Mouse (Mus musculus) heart, postnatal 36 days (tissue): ENCODE measurements around the gene Spam1. TPM values are rescaled to one million over a fixed set of nuclear protein-coding genes. Genes with fewer than 3 reads are reported as not detected.

ENCODE experiments used
- DNase-seq, 2 experiments: peaks; one replicate each; pipeline ENCODE4 v3.0.0; 2021 to 2022
- intact Hi-C: fragments of 180-260 bp; cut with DNase I; formaldehyde crosslinking; loops from one replicate; pipeline ENCODE4 v1.15.1; 2025
- total RNA-seq, 2 experiments: library from RNA; stranded (reverse); gene quantifications; 2 replicates each; pipeline ENCODE4 v1.2.3; 2021

Gene Spam1
- total RNA-seq: not detected

- no peak for DNase-seq
- intact Hi-C loops: no loop called here
These were observed at the start of gene Spam1 for GRCm38 (mm10) chr6:24790888-24791287. Gene Spam1, plus strand, starts transcription at chr6:24791188.

DNA sequence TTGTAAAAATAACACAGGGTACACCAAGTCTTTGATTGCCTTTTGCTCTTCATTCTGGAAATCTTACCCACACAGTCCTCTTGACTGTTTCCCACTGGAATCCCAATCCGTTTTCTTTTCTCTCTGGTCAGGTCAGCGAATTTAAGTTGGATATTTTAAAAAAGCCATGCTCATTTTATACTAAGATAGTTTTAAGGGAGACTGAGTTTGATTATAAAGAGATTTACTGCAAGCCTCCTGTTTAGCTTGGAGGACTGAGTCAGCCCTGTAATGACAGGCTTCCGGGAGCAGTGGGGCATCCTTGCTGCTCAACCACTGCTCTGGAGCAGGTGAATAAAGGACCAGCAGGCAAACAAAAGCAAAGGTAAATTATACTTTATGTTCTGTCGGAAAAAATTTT is 43.0 kb upstream of the Spam1 start, which contains the start of gene Hyal4:
Hyal4 (plus strand) TSS at position 301 of the 400 bp plus-strand sequence.
- no peak for DNase-seq
- intact Hi-C loops: no loop called here

DNA sequence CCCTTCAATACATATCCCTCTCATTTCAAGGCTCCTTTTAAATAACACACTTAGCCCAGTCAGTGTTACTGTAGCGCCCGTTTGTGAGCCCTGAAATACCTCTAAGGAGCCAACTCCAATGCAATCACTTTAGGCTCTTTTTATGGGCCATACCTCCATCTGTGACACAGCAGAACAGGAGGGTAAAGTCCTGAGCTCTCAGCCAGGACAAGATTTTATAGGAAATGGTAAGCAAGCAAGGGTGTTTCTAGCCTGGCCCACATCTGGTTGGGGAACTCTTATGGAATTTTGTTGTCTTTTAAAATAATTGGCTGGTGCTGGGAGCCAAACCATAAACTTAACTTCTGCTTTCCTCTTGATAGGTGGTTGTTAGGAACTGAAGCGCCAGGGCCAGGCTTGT is 31.7 kb upstream of the Spam1 start:
- intact Hi-C loops: no loop called here
- no peak for DNase-seq

- no peak for DNase-seq
- intact Hi-C loops: no loop called here
These were observed 24.7 kb upstream of the Spam1 start for GRCm38 (mm10) chr6:24766261-24766660.

DNA sequence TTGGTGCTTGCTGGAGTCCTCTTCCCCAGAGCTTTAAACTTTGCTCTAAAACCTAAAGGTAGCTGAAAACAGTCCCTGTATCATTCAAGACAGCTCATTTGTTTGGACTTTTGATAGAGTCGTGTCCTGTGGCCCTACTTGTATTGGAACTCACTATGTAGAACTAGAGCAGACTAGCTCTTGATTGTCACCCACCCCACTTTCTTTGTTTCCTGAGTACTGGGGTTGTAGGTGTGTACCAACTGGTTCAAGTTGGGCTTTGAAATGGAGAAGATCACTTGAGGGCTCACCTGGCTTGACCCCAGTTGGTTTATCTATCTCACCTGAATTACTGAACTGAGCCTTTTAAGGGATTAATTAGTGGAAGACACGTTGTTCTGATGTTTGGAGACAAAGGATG is 11.8 kb upstream of the Spam1 start:
- intact Hi-C loops: no loop called here
- no peak for DNase-seq

GRCm38 (mm10) chr6:24822070-24822469 is 31.1 kb downstream of the Spam1 start:
- intact Hi-C loops: no loop called here
- DNase-seq: no peak

Other genes with a start within 250 kb of the Spam1 start
- gene Lmod2, start 193.4 kb upstream of the Spam1 start, total RNA-seq: 1,000 to 10,000 TPM in 1 of 2 experiments, 100 to 1,000 TPM in 1; 760 to 1,125 TPM
- 10 to 100 TPM; 26.4 to 32.7 TPM for gene Wasl, start 126.2 kb upstream of the Spam1 start, total RNA-seq
- not detected for gene Hyal6, start 57.9 kb upstream of the Spam1 start, total RNA-seq
- not detected for gene Hyal4, start 42.9 kb upstream of the Spam1 start, total RNA-seq
- not detected for gene Hyal5, start 66.8 kb downstream of the Spam1 start, total RNA-seq
- under 1 TPM in 1 of 2 experiments, not detected in 1; 0.06 TPM for gene Tmem229a, start 165.1 kb downstream of the Spam1 start, total RNA-seq